Mouse (Mus musculus) cerebellum, postnatal 4 days (tissue): ENCODE measurements at regions not wholly inside any gene's neighbourhood (a gene's known extent, or its start where the extent isn't known, plus 50 kb on each side); places are given as distances from the start of the nearest gene placed in this dataset.

Source experiments
- DNase-seq, 2 experiments: peaks; one replicate each; pipeline ENCODE4 v3.0.0; 2022; ENCODE audit warnings: low spot score in 2 of 2, mixed read lengths in 1 of 2

DNA sequence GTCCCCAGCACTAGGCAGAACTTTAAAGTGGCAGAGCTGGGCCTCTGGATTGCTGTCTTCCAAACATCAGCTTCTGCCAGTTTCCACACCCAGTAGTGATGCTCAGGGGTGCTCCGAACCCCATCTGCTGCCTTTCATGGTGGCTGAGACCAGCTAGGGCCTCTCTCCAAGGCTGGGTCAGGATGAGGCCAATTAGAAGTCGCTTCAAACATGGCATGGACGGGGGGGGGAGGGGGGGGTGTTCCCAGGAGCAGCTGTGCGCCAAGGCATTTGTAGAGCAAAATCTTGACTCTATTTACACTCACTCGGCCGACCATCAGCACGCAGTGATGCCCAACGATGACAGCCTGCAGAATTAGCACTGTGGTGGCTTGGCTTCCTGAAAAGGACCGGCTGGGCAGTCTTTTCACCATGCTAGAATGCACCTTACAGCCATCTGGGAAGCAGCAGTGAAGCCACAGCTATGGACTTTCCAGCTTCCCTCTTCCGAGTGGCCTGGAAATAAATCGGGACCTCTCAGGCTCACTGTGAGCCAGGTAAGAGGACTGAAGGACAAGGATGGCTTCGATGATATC, 73.7 kb upstream of the Msx1 start:
- DNase-seq: no peak

DNA sequence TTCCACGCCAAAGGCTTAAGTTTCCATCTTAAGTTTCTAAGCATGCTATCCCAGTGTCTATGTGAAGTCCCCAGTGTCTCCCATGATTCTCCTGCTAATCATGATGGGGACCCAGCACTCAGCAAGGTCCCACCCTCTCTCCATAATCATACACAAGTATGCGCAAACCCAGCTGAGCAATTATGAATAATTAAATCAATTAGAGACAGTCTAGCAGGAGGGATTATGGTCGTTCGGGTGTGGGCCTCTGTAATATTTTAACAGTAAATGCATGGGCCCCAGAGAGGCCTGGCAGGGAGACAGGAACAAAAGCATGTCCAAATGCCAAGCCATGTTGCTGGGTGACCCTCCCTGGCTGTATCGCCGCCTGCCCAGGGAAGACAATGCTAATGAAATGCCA, 73.1 kb upstream of the Msx1 start:
- no peak for DNase-seq

DNA sequence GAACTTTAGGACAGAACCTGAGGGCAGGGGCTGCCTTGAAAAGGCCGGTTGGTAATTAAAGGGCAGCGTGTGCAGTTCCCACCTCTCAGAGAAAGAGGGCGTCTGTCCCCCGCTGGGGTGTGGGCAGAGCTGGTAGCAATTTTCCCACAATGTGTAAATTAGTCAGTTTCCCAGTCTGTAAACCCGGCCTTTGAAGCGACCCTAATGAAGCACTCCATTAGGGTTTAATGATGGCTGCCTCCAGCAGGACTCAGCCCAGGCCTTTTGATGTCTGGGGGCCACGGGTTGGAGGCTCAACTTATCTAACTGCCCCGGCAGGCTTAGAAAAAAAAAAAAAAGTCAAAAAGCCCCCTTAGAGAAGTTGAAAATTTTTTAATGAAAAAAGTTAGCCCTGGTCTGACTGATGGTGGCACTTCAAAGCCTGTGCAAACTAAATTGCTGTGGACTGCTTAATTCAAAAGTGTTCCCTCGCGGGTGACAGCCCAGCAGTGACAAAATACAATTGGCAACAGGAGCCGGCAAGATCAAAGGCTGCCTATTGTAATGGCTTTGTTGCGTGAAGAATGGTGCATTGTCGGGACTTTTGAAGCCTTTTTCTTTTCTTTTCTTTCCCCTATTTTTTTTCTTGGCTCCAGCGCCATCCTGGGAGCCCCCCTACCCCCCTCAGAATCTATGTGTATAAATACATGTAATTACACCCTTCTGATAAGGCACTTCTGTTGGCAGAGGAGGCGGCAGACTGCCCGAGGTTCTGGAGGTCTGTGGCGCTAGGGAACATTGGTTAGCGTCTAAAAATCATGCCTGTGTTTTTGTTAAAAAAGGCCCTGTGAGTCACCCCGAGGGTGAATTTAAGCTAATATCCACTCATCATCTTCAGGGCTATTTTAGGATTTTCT, 71.3 kb upstream of the Msx1 start:
- DNase-seq: no peak

DNA sequence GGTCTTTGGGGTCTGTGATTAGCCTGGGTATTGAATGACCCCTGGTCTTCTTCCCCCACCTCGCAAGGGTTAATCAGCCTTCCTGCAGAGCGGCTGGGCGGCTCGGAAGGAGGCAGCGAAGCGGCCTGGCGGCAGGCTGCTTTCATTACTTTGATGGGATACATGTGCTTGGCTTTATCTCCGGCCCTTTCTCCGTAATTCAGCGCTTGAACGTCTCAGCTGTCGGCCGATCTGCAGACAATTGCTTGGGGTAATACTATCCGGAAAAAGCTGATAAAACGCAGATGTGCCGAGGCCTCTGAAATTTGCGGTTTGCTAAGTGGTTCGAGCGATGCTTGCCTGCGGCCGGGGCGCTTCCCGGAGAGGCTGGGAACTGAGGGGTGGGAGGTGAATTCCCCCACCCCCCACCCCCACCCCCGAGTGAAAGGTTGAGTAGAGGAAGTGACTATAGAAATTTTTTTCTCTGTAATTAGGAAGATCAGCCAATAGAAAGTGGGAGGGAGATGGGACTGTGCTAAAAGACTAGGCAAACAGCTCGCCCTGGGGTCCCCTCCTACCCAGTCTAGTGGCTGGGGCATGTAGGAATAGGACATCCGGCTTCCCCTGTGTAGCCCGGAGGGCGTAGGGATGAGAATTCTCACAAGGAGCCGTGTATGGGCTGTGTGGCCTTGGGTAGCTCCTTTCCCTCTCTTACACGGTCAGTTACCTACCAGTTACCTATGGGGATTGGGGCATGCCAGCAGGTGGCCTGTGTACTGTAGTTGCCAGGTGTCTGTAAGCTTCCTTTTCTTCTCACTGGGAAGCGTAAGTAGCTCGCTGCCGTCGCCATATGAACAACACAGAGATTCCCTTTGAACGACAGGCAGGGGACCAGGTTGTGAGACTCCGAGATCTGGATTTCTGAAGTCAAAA, 69.5 kb upstream of the Msx1 start:
- DNase-seq: no peak

DNA sequence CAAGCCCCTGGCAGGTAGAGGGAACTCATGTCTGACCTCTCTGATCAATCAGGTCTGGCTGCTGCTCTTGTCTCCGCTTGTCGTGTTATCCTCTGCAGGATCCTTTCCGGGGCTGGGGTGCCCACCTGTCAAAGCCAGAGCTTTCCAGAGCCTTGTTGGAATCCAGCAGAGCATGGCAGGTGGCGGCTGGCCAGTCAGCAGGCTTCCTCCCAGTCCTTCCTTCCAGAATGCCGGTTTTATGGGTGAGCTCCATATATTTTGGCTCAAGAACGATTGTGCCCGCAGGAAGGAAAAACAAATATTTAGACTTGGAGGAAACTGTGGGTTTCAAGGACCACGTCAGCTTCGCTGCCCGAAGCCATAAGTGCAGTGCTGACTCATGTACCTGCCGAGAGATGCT, 66.3 kb upstream of the Msx1 start:
- no peak for DNase-seq

DNA sequence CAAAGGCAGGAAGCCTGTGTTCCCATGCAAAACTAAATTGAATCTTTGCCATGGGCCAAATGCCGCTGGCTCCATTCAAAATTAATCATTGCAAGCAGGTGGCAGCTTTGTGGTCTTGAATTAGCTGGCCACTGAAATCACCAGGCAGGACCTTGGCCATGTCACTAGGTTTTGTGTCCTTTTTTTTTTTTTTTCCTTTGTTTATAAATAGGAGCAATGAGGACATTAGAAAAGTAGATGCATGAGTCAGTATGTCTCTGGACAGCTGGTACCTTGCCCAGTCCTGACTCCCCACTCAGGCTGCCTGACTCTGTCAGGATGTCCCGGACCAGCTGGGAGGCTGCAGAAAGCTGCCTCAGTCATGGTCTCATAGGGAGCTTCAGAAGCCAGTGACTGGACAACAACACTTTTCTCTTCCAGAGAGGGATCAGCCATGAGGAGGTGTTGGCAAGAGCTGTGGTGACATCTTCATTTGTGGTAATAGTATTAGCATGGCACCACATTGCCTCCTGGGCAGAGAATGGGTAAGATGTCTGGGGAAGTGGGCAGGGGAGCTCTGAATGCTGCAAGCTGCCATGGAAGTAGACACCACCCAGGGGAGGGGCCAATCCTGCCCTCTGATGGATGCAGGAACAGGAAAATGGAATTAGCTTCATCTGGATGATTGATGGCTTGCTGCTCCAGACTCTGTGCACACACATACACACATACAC, 55.4 kb upstream of the Msx1 start:
- DNase-seq: peak in 1 of 2 experiments; percentile 39

DNA sequence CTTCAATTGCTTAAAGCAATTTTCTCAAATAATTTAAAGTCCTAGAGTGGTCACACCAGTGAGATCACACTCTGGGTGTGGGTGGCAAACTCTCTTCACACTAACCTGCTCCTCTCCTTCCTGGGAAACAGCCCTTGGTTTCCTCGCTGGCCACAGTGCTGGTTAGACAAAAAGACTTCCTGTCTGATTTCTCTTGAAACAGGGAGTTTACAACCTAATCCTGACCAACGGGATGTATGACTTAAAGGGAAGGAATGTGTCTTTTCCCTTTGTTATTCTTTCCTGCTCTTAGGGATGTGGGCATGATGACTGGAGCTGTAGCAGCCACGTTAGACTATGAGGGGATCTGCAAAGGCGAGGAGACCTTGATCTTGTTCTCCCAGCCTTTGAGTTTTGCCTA, 51.9 kb upstream of the Msx1 start:
- DNase-seq: no peak

DNA sequence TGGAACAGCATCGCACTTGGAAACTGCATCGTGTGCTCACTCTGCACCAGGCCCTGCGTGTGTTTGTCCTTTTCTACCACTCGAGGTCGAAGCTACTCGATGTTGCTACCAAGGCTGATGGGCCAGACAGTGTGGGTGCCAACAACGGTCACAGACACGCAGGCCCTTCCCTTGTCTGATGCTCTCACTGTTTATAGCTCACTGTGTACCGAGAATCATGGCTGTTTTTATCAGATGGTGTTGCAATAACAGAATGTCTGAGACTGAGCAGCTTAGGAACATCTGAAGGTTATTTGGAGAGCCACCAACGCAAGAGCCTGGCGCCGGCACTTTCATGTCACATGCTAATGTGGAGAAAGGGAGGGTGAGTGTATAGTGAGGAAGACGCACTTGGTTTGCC, 51.1 kb upstream of the Msx1 start:
- DNase-seq: no peak

DNA sequence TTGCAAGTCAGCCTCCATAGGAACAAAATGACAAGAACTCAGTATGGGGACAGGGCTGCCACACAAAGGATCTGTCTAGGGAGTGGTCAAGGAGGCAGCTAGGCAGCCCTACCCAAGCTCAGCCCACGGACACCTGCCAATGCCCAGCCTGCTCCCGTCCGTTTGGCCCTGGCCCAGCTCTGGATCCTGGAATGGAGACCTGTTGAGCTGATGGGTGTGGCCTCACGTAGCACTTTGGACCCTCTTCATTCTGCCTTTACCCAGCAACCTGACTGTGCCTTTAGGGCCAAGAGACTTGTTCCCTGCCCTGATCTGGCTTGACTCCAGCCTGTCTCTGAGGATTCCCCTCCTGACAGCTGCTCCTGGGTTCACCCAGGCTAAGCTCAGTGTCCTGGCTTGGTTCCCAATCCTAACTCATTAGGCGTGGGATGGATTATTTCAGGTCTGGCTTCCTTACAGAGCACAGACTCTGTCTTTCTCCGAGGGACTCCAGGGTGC, 50.5 kb upstream of the Msx1 start:
- DNase-seq: no peak
